Mouse (Mus musculus) thymus, adult 2 months (tissue): Measurements from ENCODE around the gene Rell1. TPM values are rescaled to one million over a fixed set of nuclear protein-coding genes. Genes with fewer than 3 reads are reported as not detected.

Source experiments
- DNase-seq: peaks from one replicate; pipeline ENCODE4 v3.0.0; 2021
- H3K27ac ChIP-seq: fragments of 200-500 bp; 2 replicates; pipeline ENCODE4 v1.5.1; 2012; ENCODE audit warnings: low read length, control low read depth; ENCODE audit not compliant: control insufficient read depth, insufficient read depth
- H3K27me3 ChIP-seq: fragments of 200-500 bp; 2 replicates; pipeline ENCODE4 v1.6.1; 2012; ENCODE audit warnings: mild to moderate bottlenecking, low read length, moderate library complexity, mixed read lengths; ENCODE audit not compliant: control insufficient read depth, insufficient read depth
- H3K36me3 ChIP-seq: fragments of 200-500 bp; 2 replicates; pipeline ENCODE4 v1.6.1; 2012; ENCODE audit warnings: mild to moderate bottlenecking, low read length, moderate library complexity; ENCODE audit not compliant: control insufficient read depth, insufficient read depth
- H3K4me1 ChIP-seq: fragments of 200-500 bp; replicated peaks from 2 replicates; pipeline ENCODE4 v1.6.1; 2012; ENCODE audit warnings: low read length; ENCODE audit not compliant: control insufficient read depth, insufficient read depth
- H3K4me3 ChIP-seq: fragments of 200-500 bp; 2 replicates; pipeline ENCODE4 v1.5.1; 2012; ENCODE audit warnings: mild to moderate bottlenecking, low read length, control low read depth, moderate library complexity; ENCODE audit not compliant: control insufficient read depth, insufficient read depth
- CTCF ChIP-seq: fragments of 200-500 bp; IDR thresholded peaks from 2 replicates; pipeline ENCODE4 v1.5.1; 2012; ENCODE audit warnings: mild to moderate bottlenecking, control low read depth, low read length, moderate library complexity, borderline replicate concordance; ENCODE audit not compliant: control insufficient read depth, poor library complexity, insufficient read depth; ENCODE audit errors: extremely low read depth
- POLR2A ChIP-seq: fragments of 200-500 bp; IDR thresholded peaks from 2 replicates; pipeline ENCODE4 v1.6.1; 2012; ENCODE audit warnings: mild to moderate bottlenecking, low read length, control low read depth, moderate library complexity; ENCODE audit not compliant: control insufficient read depth, poor library complexity, insufficient read depth; ENCODE audit errors: extremely low read depth
- WGBS: fragments of 180-500 bp; shearing (Covaris S2); methylation state at CpG from one replicate; pipeline ENCODE4 v1.1.7; 2018; 5-methylcytosine and 5-hydroxymethylcytosine counted together
- polyA plus RNA-seq: library from polyadenylated mRNA; depleted of rRNA; stranded (reverse); fragments of >200 nt; gene quantifications from 2 replicates; pipeline ENCODE4 v1.2.3, GENCODE M21; 2012

Gene Rell1
- polyA plus RNA-seq, 1 experiment, result 10.8 TPM

DNA sequence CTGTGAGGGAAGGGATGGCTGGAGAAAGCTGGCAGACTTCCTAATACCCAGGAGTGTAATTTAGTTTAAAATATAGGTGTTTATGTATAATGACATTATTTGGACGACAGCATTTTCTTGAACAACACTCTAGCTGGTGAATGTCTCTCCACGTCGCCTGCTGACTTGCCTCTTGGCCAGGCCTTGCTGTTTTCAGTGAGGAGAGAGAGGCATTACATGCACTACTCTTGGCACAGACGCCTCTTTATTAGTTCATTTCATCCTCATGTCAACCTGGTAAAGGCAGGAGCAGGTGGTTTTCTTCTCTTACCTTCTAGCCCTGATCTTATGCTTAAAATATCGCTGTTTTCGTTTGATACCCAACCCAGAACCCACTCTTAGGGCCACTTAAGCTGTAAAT lies 17.6 kb upstream of the Rell1 start:
- WGBS, result 95% methylated on average over 6 of the region's 6 CpGs
- Histone ChIP-seq H3K27me3 (no peaks in the 10 kb centered on the region; the same call in 1 of the 2 replicates), H3K36me3 (no peaks in the 10 kb centered on the region), H3K4me1 (no peaks in the 10 kb centered on the region), H3K4me3 (no peak overlapping the region), H3K27ac (no peak overlapping the region)
- no peak for TF ChIP-seq POLR2A
- TF ChIP-seq CTCF, result no peak
- no peak for DNase-seq

DNA sequence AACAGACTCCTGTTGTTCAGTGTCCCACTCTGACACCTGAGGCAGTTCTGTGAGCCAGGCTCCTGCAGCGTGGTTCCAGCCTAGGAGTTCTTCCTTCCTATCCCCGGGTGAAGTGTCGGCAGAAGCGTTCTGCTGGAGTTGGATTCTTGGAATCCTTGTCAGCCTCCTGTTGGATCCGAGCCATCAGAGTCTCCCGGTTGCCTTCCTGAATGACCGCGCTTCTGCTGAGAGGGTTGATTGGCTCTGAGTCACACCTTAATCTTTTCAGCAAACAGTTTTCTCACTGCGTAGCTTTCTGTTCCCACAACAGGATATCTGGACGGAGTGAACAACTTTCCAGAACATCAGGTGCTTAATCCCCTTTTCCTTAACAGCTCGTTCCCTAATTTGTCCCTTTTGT lies 13.6 kb upstream of the Rell1 start:
- 86% methylated on average over 11 of the region's 11 CpGs for WGBS
- Histone ChIP-seq H3K4me3 (no peak overlapping the region), H3K27ac (no peak overlapping the region), H3K36me3 (no peaks in the 10 kb centered on the region), H3K27me3 (no peaks in the 10 kb centered on the region; the same call in 1 of the 2 replicates), H3K4me1 (no peaks in the 10 kb centered on the region)
- DNase-seq, result no peak
- TF ChIP-seq CTCF (no peak), POLR2A (no peak)

GRCm38 (mm10) chr5:63970991-63971390 lies 2.3 kb upstream of the Rell1 start:
- Histone ChIP-seq H3K4me1 (peaks cover 5% of the 10 kb centered on the region; the same call in 1 of the 2 replicates), H3K27ac (no peak overlapping the region), H3K4me3 (no peak overlapping the region), H3K27me3 (no peaks in the 10 kb centered on the region), H3K36me3 (no peaks in the 10 kb centered on the region)
- DNase-seq, result no peak
- no peak for TF ChIP-seq POLR2A
- TF ChIP-seq CTCF, result no peak
- 99% methylated on average over 2 of the region's 2 CpGs for WGBS

GRCm38 (mm10) chr5:63970281-63970732 lies 1.6 kb upstream of the Rell1 start:
- no peak for DNase-seq
- WGBS, result 39% methylated on average over 7 of the region's 7 CpGs
- no peak overlapping the region for H3K27ac ChIP-seq

GRCm38 (mm10) chr5:63969476-63970112 lies 897 bp upstream of the Rell1 start:
- Histone ChIP-seq H3K4me3 (no peak overlapping the region), H3K27me3 (no peaks in the 10 kb centered on the region), H3K36me3 (no peaks in the 10 kb centered on the region), H3K4me1 (peaks cover 10% of the 10 kb centered on the region), H3K27ac (no peak overlapping the region)
- 55% methylated on average over 5 of the region's 5 CpGs for WGBS
- TF ChIP-seq POLR2A (no peak), CTCF (no peak)
- DNase-seq, result no peak

More at GRCm38 (mm10) chr5:63970281-63970732, 1.6 kb upstream of the Rell1 start:
- no peak overlapping the region for H3K4me3 ChIP-seq
- peaks cover 6% of the 10 kb centered on the region; the same call in 1 of the 2 replicates for H3K4me1 ChIP-seq
- H3K27me3 ChIP-seq, result no peaks in the 10 kb centered on the region
- TF ChIP-seq POLR2A, result no peak
- TF ChIP-seq CTCF, result no peak
- H3K36me3 ChIP-seq, result no peaks in the 10 kb centered on the region

- Histone ChIP-seq H3K4me3 (no peak overlapping the region; the same call in 1 of the 2 replicates), H3K27ac (no peak overlapping the region), H3K27me3 (no peaks in the 10 kb centered on the region), H3K4me1 (peaks cover 12% of the 10 kb centered on the region), H3K36me3 (no peaks in the 10 kb centered on the region)
- TF ChIP-seq CTCF (no peak), POLR2A (no peak)
- DNase-seq, result peak; percentile 45
- 2% methylated on average over 12 of the region's 12 CpGs for WGBS
Measured at GRCm38 (mm10) chr5:63967591-63968141, 1.0 kb downstream of the Rell1 start.
